Mouse (Mus musculus): Measurements from ENCODE around the gene Zmat5. TPM values are rescaled to one million over a fixed set of nuclear protein-coding genes. Genes with fewer than 3 reads are reported as not detected.

The Zmat5 gene
- polyA plus RNA-seq, 1 experiment = 40.2 TPM

GRCm38 (mm10) chr11:4784629-4785142 is 80.2 kb downstream of the Zmat5 start:
- no peak for TF ChIP-seq POLR2A (IDR thresholded peaks at IDR 0.05; ENCODE audit: borderline replicate concordance, extremely low read depth, insufficient read depth, insufficient read length, poor library complexity, severe bottlenecking)
- no peak for TF ChIP-seq CTCF (IDR thresholded peaks at IDR 0.05; ENCODE audit: borderline replicate concordance, extremely low read depth, insufficient read depth, insufficient read length)
- no peak for DNase-seq (ENCODE audit: low read depth)

Other genes starting within 250 kb of the Zmat5 start
- 41.4 and 53.7 TPM in 2 replicates for gene Mtmr3, start 109.8 kb upstream of the Zmat5 start, polyA plus RNA-seq (2012; rRNA removed)
- not detected in 2 replicates for gene Gm11032, start 84.6 kb upstream of the Zmat5 start, polyA plus RNA-seq (2012; rRNA removed)
- gene Ascc2, start 66.9 kb upstream of the Zmat5 start, polyA plus RNA-seq (2012; rRNA removed) = 27.5 and 32.3 TPM in 2 replicates
- gene Uqcr10, start 336 bp upstream of the Zmat5 start, polyA plus RNA-seq (2012; rRNA removed) = 554 and 676 TPM in 2 replicates
- gene Cabp7, start 42.1 kb downstream of the Zmat5 start, polyA plus RNA-seq (2012; rRNA removed) = 5.0 and 5.2 TPM in 2 replicates
- gene Nf2, start 144.9 kb downstream of the Zmat5 start, polyA plus RNA-seq (2012; rRNA removed) = 82.3 and 96.3 TPM in 2 replicates
- gene Nipsnap1, start 169.3 kb downstream of the Zmat5 start, polyA plus RNA-seq (2012; rRNA removed) = 101 and 117 TPM in 2 replicates
- 75.1 and 84.7 TPM in 2 replicates for gene Thoc5, start 190.6 kb downstream of the Zmat5 start, polyA plus RNA-seq (2012; rRNA removed)
- gene Nefh, start 243.4 kb downstream of the Zmat5 start, polyA plus RNA-seq (2012; rRNA removed) = 1.5 and 4.9 TPM in 2 replicates

All from brain, embryonic 14.5 days (tissue).